Mouse (Mus musculus): Measurements from ENCODE around the gene Cd302. TPM values are rescaled to one million over a fixed set of nuclear protein-coding genes. Genes with fewer than 3 reads are reported as not detected.

Cd302 gene
- polyA plus RNA-seq, 1 experiment from 2014 or later, result 47.7 TPM

DNA sequence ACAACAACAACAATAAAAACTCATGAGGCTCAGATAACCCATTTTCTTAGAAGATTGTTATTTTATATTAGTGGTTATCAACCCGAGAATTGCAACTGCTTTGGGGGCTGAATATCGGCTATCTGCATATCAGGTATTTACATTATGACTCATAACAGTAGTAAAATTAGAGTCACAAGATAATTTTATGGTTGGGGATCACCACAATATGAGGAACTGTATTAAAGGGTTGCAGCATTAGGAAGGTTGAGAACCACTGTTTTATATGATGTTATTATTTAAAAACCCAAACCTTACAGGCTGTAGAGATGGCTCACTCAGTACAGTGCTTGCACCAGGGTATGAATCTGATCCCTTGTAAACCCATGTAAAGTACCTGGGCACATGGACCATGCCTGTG lies 15.0 kb upstream of the Cd302 start:
- H3K27me3 ChIP-seq (ENCODE audit: insufficient read depth, low read length), result no peaks in the 10 kb centered on the region
- H3K9ac ChIP-seq, result no peak overlapping the region
- ATAC-seq (ENCODE audit: insufficient read depth) (no peak), DNase-seq (no peak)
- H3K27ac ChIP-seq (ENCODE audit: low read depth), result no peak overlapping the region
- TF ChIP-seq CTCF (IDR thresholded peaks at IDR 0.05; ENCODE audit: low read depth), result no peak
- no peak overlapping the region for H3K4me3 ChIP-seq (ENCODE audit: low read depth, low read length)
- H3K9me3 ChIP-seq (ENCODE audit: low read depth, low read length), result no peaks in the 10 kb centered on the region
- WGBS, result 86% methylated on average over 2 of the region's 2 CpGs
- no peaks in the 10 kb centered on the region for H3K36me3 ChIP-seq (ENCODE audit: insufficient read depth)
- H3K4me1 ChIP-seq (ENCODE audit: insufficient read depth), result no peaks in the 10 kb centered on the region
- H3K4me2 ChIP-seq, result no peak overlapping the region

DNA sequence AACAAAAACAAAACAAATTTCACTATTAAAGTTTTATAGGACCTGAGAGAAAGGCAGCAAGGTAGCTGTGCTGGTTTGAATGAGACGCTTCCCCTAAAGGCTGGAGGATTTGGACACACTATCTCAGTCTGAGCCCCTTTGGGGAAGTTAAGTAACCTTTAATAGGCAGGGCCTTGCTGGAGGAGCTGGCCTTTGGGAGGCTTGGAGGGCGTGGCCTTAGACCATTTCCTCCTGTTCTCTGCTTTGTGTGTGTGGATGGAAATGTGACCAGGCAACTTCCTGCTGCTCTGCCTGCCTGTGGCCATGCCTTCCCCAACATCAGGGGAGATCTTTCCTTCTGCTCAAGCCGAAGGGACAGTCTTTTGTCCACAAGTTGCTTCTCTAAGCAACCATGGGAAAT lies 14.0 kb upstream of the Cd302 start:
- no peak for ATAC-seq (ENCODE audit: insufficient read depth)
- Histone ChIP-seq H3K4me3 (ENCODE audit: low read depth, low read length) (no peak overlapping the region), H3K9me3 (ENCODE audit: low read depth, low read length) (no peaks in the 10 kb centered on the region), H3K4me2 (no peak overlapping the region), H3K36me3 (ENCODE audit: insufficient read depth) (no peaks in the 10 kb centered on the region), H3K27me3 (ENCODE audit: insufficient read depth, low read length) (no peaks in the 10 kb centered on the region), H3K27ac (ENCODE audit: low read depth) (no peak overlapping the region), H3K4me1 (ENCODE audit: insufficient read depth) (no peaks in the 10 kb centered on the region), H3K9ac (no peak overlapping the region)
- 73% methylated on average over 3 of the region's 3 CpGs for WGBS
- TF ChIP-seq CTCF (IDR thresholded peaks at IDR 0.05; ENCODE audit: low read depth), result no peak
- DNase-seq, result no peak

DNA sequence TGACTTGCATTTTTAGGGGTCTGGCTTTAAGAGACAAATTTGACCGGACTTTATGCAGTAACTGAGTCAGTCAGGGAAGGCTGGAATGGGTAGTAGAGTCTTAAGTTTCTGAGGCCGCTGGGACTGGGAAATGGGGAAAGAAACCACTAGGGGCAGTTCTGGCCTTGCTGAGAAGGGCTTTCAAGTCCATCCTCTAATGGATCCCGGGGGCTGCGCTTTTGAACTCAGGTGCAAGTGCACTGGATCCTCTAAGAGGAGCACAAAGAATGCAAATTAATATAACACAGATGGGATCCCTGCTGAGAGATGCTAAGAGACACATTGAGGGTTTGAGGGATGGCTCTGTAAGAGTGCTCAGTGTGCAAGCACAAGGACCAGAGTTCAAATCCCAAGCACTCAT lies 7.1 kb upstream of the Cd302 start:
- Histone ChIP-seq H3K27me3 (ENCODE audit: insufficient read depth, low read length) (no peaks in the 10 kb centered on the region), H3K4me2 (no peak overlapping the region), H3K36me3 (ENCODE audit: insufficient read depth) (no peaks in the 10 kb centered on the region), H3K4me1 (ENCODE audit: insufficient read depth) (no peaks in the 10 kb centered on the region), H3K4me3 (ENCODE audit: low read depth, low read length) (no peak overlapping the region), H3K9ac (no peak overlapping the region), H3K27ac (ENCODE audit: low read depth) (no peak overlapping the region), H3K9me3 (ENCODE audit: low read depth, low read length) (no peaks in the 10 kb centered on the region)
- DNase-seq (no peak), ATAC-seq (ENCODE audit: insufficient read depth) (no peak)
- 81% methylated on average over 4 of the region's 4 CpGs for WGBS
- no peak for TF ChIP-seq CTCF (IDR thresholded peaks at IDR 0.05; ENCODE audit: low read depth)

DNA sequence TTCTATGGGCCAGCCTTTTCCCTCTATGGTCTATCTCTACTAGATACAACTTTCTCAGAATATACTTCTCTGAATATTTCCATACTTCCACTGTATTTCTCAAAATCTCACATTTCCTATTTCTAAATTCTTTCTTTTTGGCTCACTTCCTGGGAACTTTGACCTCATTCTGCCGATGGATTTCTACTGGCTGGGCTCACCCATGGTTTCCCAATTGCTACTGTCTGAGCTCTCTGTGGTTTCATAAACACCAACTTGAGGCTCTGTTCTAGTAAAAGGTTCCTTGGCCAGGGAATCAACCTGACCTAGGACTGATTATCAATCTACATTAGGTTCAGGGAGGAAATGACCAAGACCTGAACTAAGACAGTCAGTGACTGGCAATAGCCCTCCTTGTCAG lies 5.2 kb upstream of the Cd302 start:
- H3K9ac ChIP-seq, result no peak overlapping the region
- no peaks in the 10 kb centered on the region for H3K4me1 ChIP-seq (ENCODE audit: insufficient read depth)
- no peak overlapping the region for H3K27ac ChIP-seq (ENCODE audit: low read depth)
- no peaks in the 10 kb centered on the region for H3K36me3 ChIP-seq (ENCODE audit: insufficient read depth)
- no peaks in the 10 kb centered on the region for H3K27me3 ChIP-seq (ENCODE audit: insufficient read depth, low read length)
- no peak for ATAC-seq (ENCODE audit: insufficient read depth)
- no peak overlapping the region for H3K4me2 ChIP-seq
- H3K4me3 ChIP-seq (ENCODE audit: low read depth, low read length), result no peak overlapping the region
- WGBS, result 25% methylated on average over 1 of the region's 1 CpGs
- H3K9me3 ChIP-seq (ENCODE audit: low read depth, low read length), result no peaks in the 10 kb centered on the region
- no peak for TF ChIP-seq CTCF (IDR thresholded peaks at IDR 0.05; ENCODE audit: low read depth)
- peak; percentile 49 for DNase-seq

DNA sequence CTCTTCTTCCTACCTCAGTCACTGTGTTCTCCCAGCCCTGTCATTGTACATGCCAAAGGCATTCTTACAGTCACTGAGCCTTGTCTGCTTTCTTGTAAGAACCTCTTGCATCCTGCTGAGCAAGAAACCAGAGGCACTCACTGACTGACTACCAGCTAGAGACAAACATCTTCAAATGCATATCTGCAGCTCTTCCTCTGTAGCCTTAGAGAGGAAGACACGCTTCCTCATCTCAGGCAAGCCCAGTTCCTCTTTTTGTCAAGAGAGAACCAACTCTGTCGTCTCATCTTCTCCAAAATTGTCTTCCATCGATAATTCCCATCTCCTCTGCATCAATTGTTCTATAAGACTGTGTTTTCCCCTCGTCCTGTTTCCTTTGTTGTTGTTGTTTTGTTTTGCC lies 4.3 kb upstream of the Cd302 start:
- Histone ChIP-seq H3K9ac (no peak overlapping the region), H3K27ac (ENCODE audit: low read depth) (no peak overlapping the region), H3K9me3 (ENCODE audit: low read depth, low read length) (no peaks in the 10 kb centered on the region), H3K4me1 (ENCODE audit: insufficient read depth) (0 out of 2 replicates have a peak, but pooled peaks cover 1% of the 10 kb centered on the region), H3K27me3 (ENCODE audit: insufficient read depth, low read length) (no peaks in the 10 kb centered on the region), H3K36me3 (ENCODE audit: insufficient read depth) (no peaks in the 10 kb centered on the region), H3K4me2 (no peak overlapping the region), H3K4me3 (ENCODE audit: low read depth, low read length) (no peak overlapping the region)
- ATAC-seq (ENCODE audit: insufficient read depth) (no peak), DNase-seq (no peak)
- WGBS, result 77% methylated on average over 4 of the region's 4 CpGs
- no peak for TF ChIP-seq CTCF (IDR thresholded peaks at IDR 0.05; ENCODE audit: low read depth)

GRCm38 (mm10) chr2:60285107-60285617 lies 874 bp upstream of the Cd302 start:
- Histone ChIP-seq H3K4me1 (ENCODE audit: insufficient read depth) (0 out of 2 replicates have a peak, but pooled peaks cover 5% of the 10 kb centered on the region), H3K36me3 (ENCODE audit: insufficient read depth) (no peaks in the 10 kb centered on the region), H3K27ac (ENCODE audit: low read depth) (no peak overlapping the region), H3K9ac (no peak overlapping the region), H3K9me3 (ENCODE audit: low read depth, low read length) (no peaks in the 10 kb centered on the region), H3K4me2 (no peak overlapping the region), H3K27me3 (ENCODE audit: insufficient read depth, low read length) (no peaks in the 10 kb centered on the region), H3K4me3 (ENCODE audit: low read depth, low read length) (no peak overlapping the region)
- no peak for TF ChIP-seq CTCF (IDR thresholded peaks at IDR 0.05; ENCODE audit: low read depth)
- 82% methylated on average over 8 of the region's 8 CpGs for WGBS
- ATAC-seq (ENCODE audit: insufficient read depth) (no peak), DNase-seq (peak; percentile 21)

DNA sequence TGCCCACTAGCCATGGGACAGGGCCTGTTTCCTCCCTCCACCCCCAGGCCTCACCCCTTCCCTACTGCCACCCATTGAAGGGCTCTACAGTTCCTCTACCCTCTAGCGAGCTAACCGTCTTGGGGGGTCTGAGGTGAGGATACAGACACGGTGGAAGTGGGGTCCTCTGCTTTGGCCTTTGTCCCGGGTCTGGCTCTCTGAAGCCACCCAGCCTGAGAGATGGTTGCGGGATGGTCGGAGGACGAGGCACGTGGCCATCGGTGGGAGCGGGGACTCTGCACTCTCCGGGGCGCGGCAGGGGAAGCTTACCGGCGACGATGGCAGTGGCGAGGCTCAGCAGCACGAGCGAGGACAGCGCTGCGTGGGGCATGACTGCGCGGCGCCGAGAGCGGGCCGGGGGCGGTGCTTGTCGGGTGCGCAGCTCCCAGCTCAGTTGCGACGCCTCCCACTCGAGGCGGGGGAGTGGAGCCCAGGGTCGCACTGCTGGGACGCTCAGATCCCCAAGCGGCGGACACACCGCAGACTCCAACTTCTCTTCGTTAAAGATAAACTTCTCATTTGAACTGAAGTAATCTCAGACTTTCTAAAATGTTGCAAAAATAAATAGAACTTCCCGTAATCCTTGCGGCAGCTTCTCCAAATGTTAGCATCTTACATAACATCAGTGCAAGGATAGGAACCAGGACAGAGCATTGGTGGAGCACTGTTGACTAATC lies 379 bp downstream of the Cd302 start:
- 0 out of 2 replicates have a peak, but pooled peaks cover 5% of the 10 kb centered on the region for H3K4me1 ChIP-seq (ENCODE audit: insufficient read depth)
- peak overlapping the region; percentile 50; the same call in 1 of the 2 replicates for H3K27ac ChIP-seq (ENCODE audit: low read depth)
- DNase-seq (peak; percentile 82), ATAC-seq (ENCODE audit: insufficient read depth) (peak; percentile 97)
- no peaks in the 10 kb centered on the region for H3K36me3 ChIP-seq (ENCODE audit: insufficient read depth)
- TF ChIP-seq CTCF (IDR thresholded peaks at IDR 0.05; ENCODE audit: low read depth), result no peak
- no peaks in the 10 kb centered on the region for H3K27me3 ChIP-seq (ENCODE audit: insufficient read depth, low read length)
- peak overlapping the region; percentile 49 for H3K4me3 ChIP-seq (ENCODE audit: low read depth, low read length)
- peak overlapping the region; percentile 62 for H3K9ac ChIP-seq
- H3K9me3 ChIP-seq (ENCODE audit: low read depth, low read length), result no peaks in the 10 kb centered on the region
- H3K4me2 ChIP-seq, result peak overlapping the region; percentile 96
- WGBS, result under 1% methylated on average over 42 of the region's 42 CpGs

Data from lung, embryonic 14.5 days (tissue).